Mouse (Mus musculus): ENCODE measurements around the gene Cldn5.

Gene Cldn5

DNA sequence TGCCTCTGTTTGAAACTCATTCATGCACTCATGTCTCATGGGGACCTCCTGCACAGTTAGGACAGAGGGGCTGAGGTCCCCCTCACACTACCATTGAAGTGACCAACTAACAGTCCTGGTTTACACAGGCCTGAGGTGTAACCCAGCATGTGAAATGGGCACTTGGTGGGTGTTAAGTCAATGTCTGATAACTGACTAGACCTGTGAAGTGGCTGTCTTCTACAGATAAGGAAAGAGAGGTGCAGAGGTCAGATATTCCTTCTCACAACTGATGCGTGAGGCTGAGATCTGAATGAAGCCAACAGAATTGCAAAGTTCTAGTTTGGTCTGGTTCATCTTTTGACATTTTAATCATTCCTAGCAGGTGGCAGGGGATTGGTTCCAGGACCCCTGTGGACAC, 8.8 kb downstream of the Cldn5 start:
- DNase-seq (ENCODE audit: low spot score): no peak

DNA sequence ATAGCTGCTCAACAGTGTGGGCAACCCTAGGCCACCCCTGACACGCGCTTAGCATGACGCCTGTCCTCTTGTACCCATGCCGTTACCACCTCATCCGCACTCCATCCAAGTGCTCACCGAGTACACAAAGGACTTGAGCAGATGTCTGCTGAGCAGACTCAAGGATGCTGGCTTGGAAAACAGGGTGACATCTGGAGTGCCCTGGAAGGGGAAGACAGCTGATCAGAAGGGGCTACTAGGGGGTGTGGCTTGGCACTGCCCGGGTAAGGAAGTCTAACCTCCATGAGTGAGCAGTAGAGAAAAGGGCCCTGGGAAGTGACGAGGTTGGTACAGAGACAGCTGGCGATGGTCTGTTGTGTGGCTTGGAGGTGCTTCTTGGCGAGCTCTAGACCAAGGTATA, 10.0 kb downstream of the Cldn5 start:
- DNase-seq (ENCODE audit: low spot score): no peak

DNA sequence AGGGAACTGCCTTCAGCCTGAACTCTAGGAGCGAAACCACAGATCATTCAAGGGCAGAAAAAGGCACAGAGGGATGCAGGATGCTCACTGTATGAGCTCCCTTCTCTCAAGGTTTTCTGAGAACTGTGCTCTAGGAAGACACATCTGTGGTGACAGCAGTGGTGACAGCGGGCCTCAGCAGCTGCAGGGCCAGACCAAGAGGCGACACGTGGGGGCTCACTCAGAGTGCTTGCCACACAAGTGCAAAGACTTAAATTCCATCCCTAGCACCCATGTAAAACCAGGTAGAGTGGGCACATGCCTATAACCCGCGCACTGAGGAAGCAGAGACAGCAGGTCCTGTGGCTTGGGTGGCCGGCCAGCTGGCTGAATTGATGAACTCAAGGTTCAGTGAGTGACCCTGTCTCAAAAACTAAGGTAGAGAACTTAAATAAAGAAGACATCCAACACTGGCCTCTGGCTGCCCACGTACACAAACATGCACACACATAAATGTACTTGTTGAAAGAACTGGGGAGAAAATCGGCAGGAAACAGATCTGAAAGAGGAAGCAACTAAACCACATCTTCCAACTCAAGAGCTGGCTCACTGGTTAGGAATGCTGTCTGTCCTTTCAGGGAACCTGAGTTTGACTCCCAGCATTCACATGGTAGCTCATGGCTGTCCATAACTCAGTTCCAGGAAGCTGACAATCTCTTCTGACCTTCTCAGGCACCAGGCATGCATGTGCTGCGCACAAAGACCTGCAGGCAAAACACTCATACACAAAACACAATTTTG, 12.2 kb downstream of the Cldn5 start:
- no peak for DNase-seq (ENCODE audit: low spot score)

DNA sequence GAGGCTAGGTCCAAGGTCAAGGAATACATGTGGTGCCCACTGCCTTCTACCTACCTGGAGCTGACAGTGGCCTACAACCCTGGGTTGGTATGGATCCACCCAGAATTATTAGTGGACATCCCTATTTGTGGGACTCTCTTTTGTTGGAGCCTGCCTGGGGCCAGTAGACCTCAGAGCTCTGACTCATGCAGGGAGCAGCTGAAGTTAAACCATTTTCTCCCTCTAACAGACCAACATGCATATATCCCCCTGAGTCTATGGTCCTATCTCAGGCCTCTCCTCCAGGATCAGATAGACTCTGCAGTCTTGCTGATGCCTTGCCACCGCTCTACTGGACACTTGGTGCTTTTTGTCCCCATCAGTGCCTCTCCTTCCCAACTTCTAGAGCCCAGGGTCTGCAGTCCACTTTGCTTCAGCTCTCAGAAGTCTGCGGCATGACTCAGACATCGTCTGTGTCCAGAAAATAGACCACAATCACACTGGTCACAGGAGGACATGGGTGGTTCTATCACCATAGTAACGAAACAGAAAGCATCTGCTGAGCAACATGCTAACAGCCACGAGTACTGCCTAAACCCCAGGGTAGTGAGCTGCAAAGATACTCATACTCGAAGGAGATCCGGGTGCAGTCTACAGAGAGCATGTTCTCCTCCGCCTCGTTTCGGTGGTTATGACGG, 18.7 kb downstream of the Cldn5 start:
- no peak for DNase-seq (ENCODE audit: low spot score)

DNA sequence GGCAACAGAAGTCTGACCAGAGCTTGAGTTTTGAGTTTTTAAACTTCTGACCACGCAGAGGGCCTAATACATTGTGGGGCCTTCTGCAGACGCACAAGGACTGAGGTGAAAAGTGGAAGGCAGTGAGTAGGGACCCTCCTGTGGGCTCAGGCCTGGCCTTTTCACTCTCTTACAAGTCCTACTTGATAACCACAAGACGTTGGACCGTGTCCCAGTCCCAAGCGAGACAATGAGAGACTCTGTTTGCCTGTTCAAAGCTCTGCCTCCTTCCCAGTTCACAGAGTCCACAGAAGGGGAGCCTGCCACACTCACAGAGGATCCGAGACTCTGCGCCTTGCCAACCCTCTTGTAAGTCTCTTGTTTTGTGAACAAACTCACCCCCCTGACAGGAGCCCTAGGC, 20.0 kb downstream of the Cldn5 start:
- DNase-seq (ENCODE audit: low spot score): no peak

DNA sequence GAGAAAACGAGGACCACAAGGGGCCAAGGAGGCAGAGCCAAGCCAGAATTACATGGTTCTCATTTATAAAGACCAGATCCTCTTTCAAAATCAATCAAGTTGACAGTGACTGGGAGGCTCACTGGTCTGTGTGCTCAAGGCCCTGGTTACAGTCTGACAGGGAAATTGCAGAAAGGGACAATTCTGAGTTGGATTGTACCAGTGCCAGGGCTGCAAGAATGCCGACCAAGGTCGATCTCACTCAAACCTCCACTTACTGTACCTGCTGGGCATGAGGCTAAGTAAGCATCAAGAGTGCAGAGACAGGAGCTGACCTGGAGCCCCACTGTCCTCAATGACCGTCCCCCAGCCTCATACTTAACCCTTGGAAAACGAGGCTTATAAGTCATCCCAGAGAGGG, 21.5 kb downstream of the Cldn5 start:
- DNase-seq (ENCODE audit: low spot score): no peak

DNA sequence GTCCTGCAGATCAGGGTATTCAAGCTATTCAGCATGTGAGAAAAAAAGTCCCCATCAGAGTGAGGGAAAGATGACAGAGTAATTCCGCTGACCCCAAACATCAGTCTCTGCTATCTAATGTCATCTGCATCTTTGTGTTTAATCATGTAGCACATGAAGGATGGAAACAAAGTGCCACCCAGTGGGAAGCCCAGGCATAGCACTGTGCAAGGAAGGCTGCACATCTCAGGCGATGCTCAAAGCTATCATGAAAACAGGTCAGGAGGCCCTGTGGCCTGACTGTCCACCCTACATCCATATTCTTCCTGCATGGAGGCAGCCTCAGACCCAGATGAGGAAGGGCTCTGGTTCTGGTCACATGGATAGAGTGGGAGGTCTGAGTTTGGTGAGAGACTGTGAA, 22.2 kb downstream of the Cldn5 start:
- no peak for DNase-seq (ENCODE audit: low spot score)

DNA sequence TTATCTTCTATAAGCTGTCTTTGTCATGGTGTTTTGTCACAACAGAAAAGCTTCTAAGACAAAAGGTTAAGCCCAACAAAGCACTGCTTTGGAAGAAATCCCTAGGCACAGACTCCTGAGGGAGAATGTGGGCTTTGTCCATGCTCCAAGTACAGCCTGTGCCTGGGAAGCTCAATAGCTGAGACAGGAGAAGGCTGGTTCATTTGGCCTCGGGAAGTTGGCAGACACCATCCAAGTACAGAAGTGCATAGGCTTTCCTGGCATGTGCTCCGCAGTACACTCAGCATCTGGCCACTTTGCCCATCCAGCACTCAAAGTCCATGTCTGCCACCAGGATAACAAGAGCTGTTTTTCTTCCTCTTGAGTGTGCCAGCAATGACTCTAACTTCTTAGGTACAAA, 29.1 kb downstream of the Cldn5 start:
- peak; percentile 62 for DNase-seq (ENCODE audit: low spot score)

DNA sequence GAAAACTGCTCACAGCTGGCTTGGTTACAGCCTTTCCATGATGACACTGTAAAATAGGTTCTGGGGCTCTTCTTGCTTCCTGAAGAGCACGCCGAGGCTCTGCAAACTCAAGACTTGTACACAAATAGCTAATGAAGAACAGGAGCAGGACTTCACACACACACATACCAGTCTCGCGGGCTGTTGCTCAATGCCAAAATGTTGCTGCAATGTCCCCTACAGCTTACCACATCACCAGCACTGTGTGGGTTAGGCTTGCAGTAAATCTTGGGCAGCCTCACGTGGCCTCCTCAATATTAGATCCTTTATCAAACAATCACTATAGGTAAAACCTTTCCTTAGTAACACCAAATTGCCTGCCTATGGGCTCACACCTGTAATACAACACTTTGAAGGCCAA, 32.4 kb downstream of the Cldn5 start:
- no peak for DNase-seq (ENCODE audit: low spot score)

DNA sequence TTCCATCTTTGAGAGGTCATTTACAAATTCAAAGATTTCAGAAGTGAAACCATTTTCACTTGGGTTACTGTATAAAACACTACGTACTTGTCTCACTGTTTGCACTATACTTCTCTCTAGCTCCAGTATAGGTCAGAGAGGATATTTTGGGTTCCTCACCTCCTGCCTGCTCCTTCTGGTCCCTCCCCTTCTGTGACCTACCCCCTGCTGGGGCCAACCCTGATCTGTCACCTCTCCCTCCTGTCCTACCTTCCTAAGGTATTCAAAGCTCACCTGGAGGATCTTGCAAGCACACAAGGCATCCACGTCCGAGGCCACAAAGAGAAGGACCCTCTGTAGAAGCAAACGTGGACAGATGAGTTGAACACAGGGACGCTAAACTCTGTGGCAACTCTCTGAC, 34.4 kb downstream of the Cldn5 start:
- no peak for DNase-seq (ENCODE audit: low spot score)

DNA sequence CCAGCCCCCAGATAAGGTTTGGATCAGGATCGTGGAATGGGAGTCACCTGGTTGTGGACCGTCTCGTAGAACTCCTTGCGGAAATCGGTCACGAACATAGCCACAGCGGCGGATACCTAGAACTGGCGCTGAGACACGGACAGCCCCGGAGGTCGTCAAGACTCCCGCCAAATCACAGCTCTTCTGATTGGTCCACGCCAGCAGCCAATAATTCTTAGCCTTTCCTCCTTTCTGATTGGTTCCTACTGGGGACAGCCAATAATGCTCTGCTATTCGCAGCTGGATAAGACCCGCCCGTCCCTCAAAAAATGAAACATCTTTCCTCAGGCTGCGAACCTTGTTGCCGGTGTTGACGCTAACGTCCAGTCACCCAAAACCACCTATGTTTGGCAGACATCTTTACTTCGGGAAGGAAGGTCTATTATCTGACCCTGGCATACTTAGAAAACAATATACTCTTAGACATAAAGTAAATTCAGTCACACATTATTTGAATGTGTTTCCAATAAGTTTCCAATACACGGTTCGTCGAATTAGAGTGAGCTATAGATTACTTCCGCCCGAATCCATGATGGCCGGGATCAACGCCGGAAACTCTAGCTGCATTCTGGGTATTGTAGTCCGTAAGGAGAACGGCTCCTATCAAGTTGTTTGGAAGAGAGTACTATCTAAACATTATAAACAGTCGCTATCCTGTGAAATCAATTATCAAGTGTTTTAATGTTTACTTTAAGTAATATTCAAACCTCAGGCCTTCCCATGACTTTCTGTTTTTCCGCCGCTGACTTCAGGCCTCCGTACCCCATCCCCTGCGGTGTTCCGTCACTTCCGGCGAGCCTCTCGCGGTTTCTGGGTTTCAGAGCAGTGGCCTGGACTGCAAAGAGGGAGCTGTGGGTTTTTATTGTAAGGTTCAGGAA, 35.1 kb downstream of the Cldn5 start, which contains the start of the genes Ufd1 and Cdc45:
Ufd1 (plus strand) TSS at position 312 of the 917 bp plus-strand sequence.
Cdc45 (minus strand) TSS at position 520 of the 917 bp plus-strand sequence.
- DNase-seq (ENCODE audit: low spot score): peak; percentile 92

DNA sequence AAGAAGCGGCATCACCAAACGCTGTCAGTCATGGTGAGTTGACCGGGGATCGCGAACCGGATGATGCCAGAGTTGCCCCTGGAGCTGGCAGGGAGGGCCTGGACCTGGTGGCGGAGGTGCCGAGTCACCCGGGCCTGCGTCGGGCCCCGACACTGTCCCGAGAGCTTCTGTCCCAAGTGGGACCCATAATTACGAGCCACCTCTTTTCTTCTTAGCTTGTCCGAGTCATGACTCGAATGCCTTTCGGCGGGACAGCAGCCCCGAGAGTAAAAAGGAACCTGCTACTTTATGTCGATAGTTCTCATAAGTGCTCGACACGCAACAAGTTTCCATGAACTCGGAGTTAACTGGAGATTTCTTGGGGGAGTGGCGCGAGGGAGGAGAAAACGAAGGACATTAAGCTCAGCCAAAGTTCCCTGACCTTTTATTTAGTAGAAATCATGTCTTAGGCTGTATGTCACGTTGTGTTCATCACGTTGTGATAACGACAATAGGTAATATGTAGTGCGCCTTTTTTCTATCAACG, 35.8 kb downstream of the Cldn5 start:
- no peak for DNase-seq (ENCODE audit: low spot score)

DNA sequence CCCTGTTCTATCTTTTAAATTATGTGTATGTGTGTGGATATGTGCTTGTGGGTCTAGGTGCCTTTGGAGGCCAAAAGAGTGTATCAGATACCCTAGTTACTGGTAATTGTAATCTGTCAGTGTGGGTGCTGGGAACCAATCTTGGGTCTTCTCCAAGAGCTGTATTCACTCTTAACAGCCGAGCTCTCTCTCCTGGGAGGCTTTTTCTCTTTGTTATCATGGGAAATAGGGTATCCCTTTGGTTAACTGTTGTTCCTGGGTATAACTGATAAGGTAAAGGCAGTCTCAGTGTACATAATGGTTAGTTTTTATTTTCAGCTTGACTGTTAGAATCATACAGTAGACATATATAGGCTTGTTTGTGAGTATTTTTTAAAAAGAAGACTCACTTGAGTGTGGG, 45.7 kb downstream of the Cldn5 start:
- DNase-seq (ENCODE audit: low spot score): no peak

DNA sequence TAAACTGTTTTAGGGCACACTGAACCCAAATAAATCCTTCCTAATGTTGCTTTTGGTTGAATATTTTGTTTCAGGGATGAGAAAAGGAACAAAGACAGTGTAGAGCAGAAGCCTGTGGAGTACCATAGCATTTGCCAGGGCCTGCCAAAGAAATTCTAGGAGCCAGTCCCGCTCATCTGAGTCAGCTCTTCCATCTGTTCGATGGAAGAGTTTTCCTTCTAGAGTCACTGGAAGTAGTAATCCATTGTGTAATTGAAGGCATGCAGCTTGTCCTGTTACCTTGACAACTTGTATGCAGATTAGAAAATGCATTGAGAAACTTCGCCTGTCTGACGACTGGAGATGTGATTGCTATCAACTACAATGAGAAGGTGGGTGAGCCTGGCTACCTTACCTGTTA, 46.3 kb downstream of the Cldn5 start:
- no peak for DNase-seq (ENCODE audit: low spot score)
